Mouse (Mus musculus) lung, postnatal 0 days (tissue): ENCODE results near the gene Glb1l.

Experiments
- CTCF ChIP-seq: IDR thresholded peaks from 2 replicates; pipeline ENCODE4 v1.5.1; 2016; ENCODE audit warnings: antibody characterized with exemption, mild to moderate bottlenecking
- EP300 ChIP-seq: IDR thresholded peaks from 2 replicates; pipeline ENCODE4 v1.6.1; 2016; ENCODE audit warnings: antibody characterized with exemption, mild to moderate bottlenecking, control low read depth

DNA sequence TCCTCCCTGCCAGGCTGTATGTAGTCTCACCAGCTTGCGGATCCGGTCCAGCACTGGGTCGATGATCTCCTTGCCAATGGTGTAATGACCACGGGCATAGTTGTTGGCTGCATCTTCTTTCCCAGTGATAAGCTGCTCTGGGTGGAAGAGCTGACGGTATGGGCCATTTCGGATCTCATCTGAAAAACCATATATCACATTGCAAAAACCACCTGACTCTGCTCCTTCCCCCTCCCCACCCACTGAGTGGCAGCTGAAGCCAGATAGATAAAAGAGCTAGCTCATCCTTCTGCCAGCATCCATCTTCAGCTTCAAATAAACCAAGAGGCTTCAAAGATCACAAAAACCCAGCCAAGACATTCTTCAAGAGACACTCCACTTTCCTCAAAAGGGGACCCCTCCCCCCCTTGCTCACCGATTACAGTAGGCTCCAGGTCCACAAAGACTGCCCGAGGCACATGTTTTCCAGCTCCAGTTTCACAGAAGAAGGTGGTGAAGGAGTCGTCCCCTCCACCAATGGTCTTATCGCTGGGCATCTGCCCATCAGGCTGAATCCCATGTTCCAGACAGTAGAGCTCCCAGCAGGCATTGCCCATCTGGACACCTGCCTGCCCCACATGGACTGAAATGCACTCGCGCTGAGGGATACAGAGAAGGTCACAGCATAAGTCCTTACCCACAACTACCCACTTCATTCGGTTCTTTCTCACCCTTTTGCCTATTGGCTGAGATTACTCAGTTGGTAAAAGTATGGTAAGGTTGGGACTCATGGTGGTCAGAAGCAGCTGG, 6.4 kb upstream of the Glb1l start:
- TF ChIP-seq CTCF = no peak
- no peak for TF ChIP-seq EP300
